Mouse (Mus musculus) kidney, postnatal 0 days (tissue): ENCODE measurements at regions not wholly inside any gene's neighbourhood (a gene's known extent, or its start where the extent isn't known, plus 50 kb on each side); places are given as distances from the start of the nearest gene placed in this dataset.
A peak's percentile ranks its signal among the peaks of the same experiment; 100 is the strongest.
"Not testable (repeated sequence)": the region's sequence is repeated elsewhere in the genome, so short reads cannot be mapped to it uniquely, and the experiment has no call there.

Experiments used
- ATAC-seq: fragments of 200-750 bp; cut with Nextera tagmentation; replicated peaks from 2 replicates; pipeline ENCODE4 v1.8.0; 2017; ENCODE audit warnings: low read depth, moderate number of reproducible peaks, moderate TSS enrichment, moderate library complexity; ENCODE audit not compliant: low FRiP score
- DNase-seq: peaks from one replicate; pipeline ENCODE4 v3.0.0-alpha.2; 2016; ENCODE audit warnings: low spot score
- H3K27ac ChIP-seq: fragments of 300-500 bp; sonication (generic); 2 replicates; pipeline ENCODE4 v1.5.1; 2014; ENCODE audit warnings: mild to moderate bottlenecking
- H3K27me3 ChIP-seq: fragments of 300-500 bp; sonication (generic); 2 replicates; pipeline ENCODE4 v1.6.1; 2014; ENCODE audit warnings: low read length, mixed read lengths; ENCODE audit not compliant: insufficient read depth
- H3K36me3 ChIP-seq: fragments of 300-500 bp; sonication (generic); 2 replicates; pipeline ENCODE4 v1.6.1; 2014; ENCODE audit warnings: low read length, mixed read lengths; ENCODE audit not compliant: insufficient read depth
- H3K4me1 ChIP-seq: fragments of 300-500 bp; sonication (generic); replicated peaks from 2 replicates; pipeline ENCODE4 v1.6.1; 2014; ENCODE audit warnings: antibody characterized with exemption, low read length, mixed read lengths; ENCODE audit not compliant: insufficient read depth
- H3K4me2 ChIP-seq: fragments of 300-500 bp; sonication (generic); 2 replicates; pipeline ENCODE4 v1.6.1; 2014; ENCODE audit warnings: mild to moderate bottlenecking, low read length, moderate library complexity, mixed read lengths
- H3K4me3 ChIP-seq: fragments of 300-500 bp; sonication (generic); replicated peaks from 2 replicates; pipeline ENCODE4 v1.5.1; 2014; ENCODE audit warnings: low read depth, low read length
- H3K9ac ChIP-seq: fragments of 300-500 bp; sonication (generic); 2 replicates; pipeline ENCODE4 v1.6.1; 2014; ENCODE audit warnings: low read depth, low read length
- H3K9me3 ChIP-seq: fragments of 300-500 bp; sonication (generic); replicated peaks from 2 replicates; pipeline ENCODE4 v1.6.1; 2016; ENCODE audit warnings: low read length, inconsistent platforms, mixed read lengths
- CTCF ChIP-seq: IDR thresholded peaks from 2 replicates; pipeline ENCODE4 v1.5.1; 2016; ENCODE audit warnings: antibody characterized with exemption, low read depth, mild to moderate bottlenecking, moderate library complexity
- WGBS: fragments of 180-500 bp; shearing (Covaris S2); extraction: QIAGEN DNeasy Blood & Tissue Kit; methylation state at CpG from one replicate; pipeline ENCODE4 v1.1.7; 2014; 5-methylcytosine and 5-hydroxymethylcytosine counted together

- TF ChIP-seq CTCF, result peak; percentile 92
- H3K36me3 ChIP-seq, result no peaks in the 10 kb centered on the region
- no peak overlapping the region for H3K27ac ChIP-seq
- H3K27me3 ChIP-seq, result no peaks in the 10 kb centered on the region
- 20% methylated on average over 7 of the region's 7 CpGs for WGBS
- no peak overlapping the region for H3K9ac ChIP-seq
- no peaks in the 10 kb centered on the region for H3K9me3 ChIP-seq
- ATAC-seq (no peak), DNase-seq (peak; percentile 83)
- no peak overlapping the region for H3K4me3 ChIP-seq
- no peak overlapping the region for H3K4me2 ChIP-seq
- no peaks in the 10 kb centered on the region for H3K4me1 ChIP-seq
Measured at GRCm38 (mm10) chr3:31603237-31603636, 293.1 kb upstream of the Slc7a14 start.

- not testable (repeated sequence) for H3K9me3 ChIP-seq, DNase-seq, H3K4me1 ChIP-seq, H3K4me3 ChIP-seq, ATAC-seq, H3K27ac ChIP-seq, H3K27me3 ChIP-seq, H3K4me2 ChIP-seq, H3K36me3 ChIP-seq, H3K9ac ChIP-seq
- WGBS, result 62% methylated on average over 4 of the region's 4 CpGs
Measured at GRCm38 (mm10) chr3:31596581-31596980, 286.4 kb upstream of the Slc7a14 start.

GRCm38 (mm10) chr3:31585971-31586370 lies 275.8 kb upstream of the Slc7a14 start:
- Histone ChIP-seq H3K27me3 (no peaks in the 10 kb centered on the region), H3K4me3 (no peak overlapping the region), H3K4me2 (no peak overlapping the region), H3K4me1 (no peaks in the 10 kb centered on the region), H3K27ac (no peak overlapping the region), H3K36me3 (no peaks in the 10 kb centered on the region), H3K9ac (no peak overlapping the region), H3K9me3 (no peaks in the 10 kb centered on the region)
- whole genome bisulfite sequencing, result 59% methylated on average over 2 of the region's 2 CpGs
- peak; percentile 47; the same call in 1 of the 2 replicates for TF ChIP-seq CTCF
- DNase-seq (peak; percentile 50), ATAC-seq (no peak)

DNA sequence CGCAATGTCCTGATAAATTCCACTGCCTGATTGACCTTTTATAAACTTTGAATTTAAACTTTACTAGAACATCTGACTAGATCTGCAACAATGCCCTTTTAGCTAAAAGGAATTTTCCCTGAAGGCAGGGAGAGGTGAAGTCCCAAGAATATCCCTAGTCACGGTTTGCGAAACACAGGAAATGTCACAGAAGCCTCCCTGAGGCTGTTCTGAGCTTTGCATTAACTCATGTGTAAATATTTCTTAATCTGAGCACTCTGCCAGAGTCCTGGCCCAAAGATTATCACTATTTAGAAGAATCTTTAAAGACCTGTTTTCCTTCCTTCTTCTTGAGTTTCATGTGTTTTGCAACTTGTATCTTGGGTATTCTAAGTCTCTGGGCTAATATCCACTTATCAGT lies 263.7 kb upstream of the Slc7a14 start:
- WGBS, result 85% methylated on average over 3 of the region's 3 CpGs
- H3K36me3 ChIP-seq, result no peaks in the 10 kb centered on the region
- no peak for DNase-seq
- no peak overlapping the region for H3K9ac ChIP-seq
- no peaks in the 10 kb centered on the region for H3K4me1 ChIP-seq
- no peaks in the 10 kb centered on the region for H3K9me3 ChIP-seq
- no peak overlapping the region for H3K27ac ChIP-seq
- H3K4me2 ChIP-seq, result no peak overlapping the region
- H3K27me3 ChIP-seq, result no peaks in the 10 kb centered on the region
- no peak overlapping the region for H3K4me3 ChIP-seq
- no peak for TF ChIP-seq CTCF
- no peak for ATAC-seq
